Mouse (Mus musculus) naive thymus-derived CD4-positive, alpha-beta T cell, adult 5 months (primary cell): ENCODE results near the gene Ism2. TPM values are rescaled to one million over a fixed set of nuclear protein-coding genes. Genes with fewer than 3 reads are reported as not detected.

Source experiments
- polyA plus RNA-seq: library from polyadenylated mRNA; unstranded; fragments of 100-300 nt; shearing (Covaris generic); gene quantifications from one replicate; pipeline ENCODE4 v1.2.1, GENCODE M21; 2017

Gene Ism2
- polyA plus RNA-seq = not detected

GRCm38 (mm10) chr12:87299657-87300440 lies at the start of gene Ism2:
Gene Ism2, minus strand, starts transcription at chr12:87299705.

DNA sequence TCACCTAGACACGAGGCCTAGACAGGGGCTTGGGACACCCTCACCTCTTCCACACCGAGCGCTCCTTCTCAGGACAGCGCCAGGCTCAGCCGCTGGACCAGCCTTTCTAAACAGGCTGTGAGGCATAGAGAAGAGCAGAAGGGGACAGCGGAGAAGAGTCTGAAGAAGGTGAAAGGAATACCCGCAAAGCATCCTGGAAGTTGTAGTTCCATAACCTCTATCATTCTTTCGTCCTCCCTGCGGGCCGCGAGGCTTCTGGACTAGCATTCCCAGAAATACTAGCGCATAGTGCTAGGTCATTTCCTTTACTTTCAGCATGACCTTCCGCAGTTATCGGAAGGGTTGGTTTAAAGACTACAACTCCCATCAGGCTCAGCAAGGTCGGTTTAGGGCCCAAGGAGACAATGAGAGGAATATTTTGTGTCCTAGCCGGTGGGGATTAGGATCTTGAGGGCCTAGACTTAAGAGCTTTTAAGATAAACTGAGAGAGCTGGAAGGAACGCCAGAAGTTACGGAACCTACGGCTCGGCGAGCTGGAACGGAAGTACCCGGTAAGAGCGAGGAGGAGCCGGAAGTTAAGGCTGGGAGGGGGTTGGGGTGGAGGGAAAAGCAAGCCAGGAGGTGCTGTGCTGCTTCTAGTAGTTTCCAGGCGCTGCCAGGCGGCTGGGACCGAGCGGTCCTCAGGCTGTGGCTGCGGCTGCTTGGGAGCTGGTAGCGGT lies 33.2 kb downstream of the Ism2 start, which contains the start of the genes Vipas39 and Ahsa1:
TSS of gene Vipas39 (minus strand) at position 149 of the 719 bp plus-strand sequence.
TSS of gene Ahsa1 (plus strand) at position 372 of the 719 bp plus-strand sequence.

DNA sequence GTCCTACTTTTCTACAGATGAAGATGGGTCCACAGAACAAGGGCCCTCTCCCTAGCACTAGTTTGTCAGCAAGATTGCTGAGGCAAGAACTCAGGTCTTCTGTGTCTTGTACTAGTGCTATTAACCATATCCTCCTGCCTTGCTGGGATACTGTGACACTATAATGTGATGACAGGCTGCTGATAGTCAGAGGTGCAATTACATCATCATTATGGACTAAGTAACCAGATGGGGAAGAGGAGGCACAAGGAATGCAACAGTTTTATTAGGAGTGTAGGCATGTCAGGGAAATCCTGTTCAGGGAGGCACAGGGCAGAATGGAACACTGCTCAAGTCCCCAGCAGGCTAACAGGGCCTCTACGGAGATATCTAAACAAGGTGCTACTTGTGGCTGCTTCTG lies 60.9 kb downstream of the Ism2 start, which contains the start of gene Noxred1:
TSS of gene Noxred1 (minus strand) at position 101 of the 400 bp plus-strand sequence.

Other genes starting within 250 kb of the Ism2 start
- gene Ngb, start 197.2 kb downstream of the Ism2 start, polyA plus RNA-seq = not detected
- 9.1 TPM for gene Gstz1, start 152.5 kb downstream of the Ism2 start, polyA plus RNA-seq
- gene Pomt2, start 151.7 kb downstream of the Ism2 start, polyA plus RNA-seq = 5.0 TPM
- gene Samd15, start 100.0 kb downstream of the Ism2 start, polyA plus RNA-seq = 2.9 TPM
- gene Tmed8, start 99.3 kb downstream of the Ism2 start, polyA plus RNA-seq = 7.6 TPM
- 0.36 TPM for gene Noxred1, start 61.0 kb downstream of the Ism2 start, polyA plus RNA-seq
- gene Vipas39, start 33.4 kb downstream of the Ism2 start, polyA plus RNA-seq = 23.5 TPM
- gene Ahsa1, start 33.2 kb downstream of the Ism2 start, polyA plus RNA-seq = 177 TPM
- gene Sptlc2, start 88.7 kb upstream of the Ism2 start, polyA plus RNA-seq = 129 TPM
- 34.5 TPM for gene Slirp, start 144.2 kb upstream of the Ism2 start, polyA plus RNA-seq
- gene Alkbh1, start 144.3 kb upstream of the Ism2 start, polyA plus RNA-seq = 98.7 TPM
- gene Snw1, start 172.6 kb upstream of the Ism2 start, polyA plus RNA-seq = 213 TPM
- gene Gm5788, start 195.0 kb upstream of the Ism2 start, polyA plus RNA-seq = not detected
- 0.19 TPM for gene Gm8300, start 214.6 kb upstream of the Ism2 start, polyA plus RNA-seq